Mouse (Mus musculus) Patski (cell line): ENCODE data around the gene Ddit4. TPM values are rescaled to one million over a fixed set of nuclear protein-coding genes. Genes with fewer than 3 reads are reported as not detected.

ENCODE experiments used
- ATAC-seq: fragments of 100-300 bp; one replicate; pipeline ENCODE4 v1.8.0; 2021
- CTCF ChIA-PET: fragments of 350-600 bp; sonication (Branson Sonifier 250); formaldehyde crosslinking; loops from one replicate; lab custom pipeline; 2022; ENCODE audit warnings: inconsistent platforms; lab: Charles Lee
- POLR2A ChIA-PET: fragments of 350-600 bp; sonication (Branson Sonifier 250); formaldehyde crosslinking; loops from one replicate; lab custom pipeline; 2022; ENCODE audit warnings: antibody characterized with exemption, inconsistent platforms; lab: Charles Lee
- DNase-seq: peaks from one replicate; pipeline ENCODE4 v3.0.0-alpha.2; 2011; ENCODE audit warnings: low read depth, low spot score
- H3K27me3 ChIP-seq: fragments of 371-371 bp; one replicate; pipeline ENCODE4 v1.5.1; 2021
- CTCF ChIP-seq: fragments of 100-300 bp; IDR thresholded peaks from one replicate; pipeline ENCODE4 v1.5.1; 2021
- in situ Hi-C: fragments of 300-500 bp; cut with MboI; formaldehyde crosslinking; loops from 3 replicates; pipeline ENCODE4 v1.11.1; 2018; ENCODE audit warnings: low pct_unique_long_range_greater_than_20kb, mixed read lengths
- polyA plus RNA-seq: library from polyadenylated mRNA; unstranded; gene quantifications from one replicate; pipeline ENCODE4 v1.2.3, GENCODE M21; 2021

The Ddit4 gene
- polyA plus RNA-seq, 1 experiment from 2014 or later, result 63.9 TPM

- DNase-seq (no peak), ATAC-seq (no peak)
- H3K27me3 ChIP-seq, result no peaks in the 10 kb centered on the region
- no peak for TF ChIP-seq CTCF
- in situ Hi-C loops, result no loop called here
- ChIA-PET CTCF (interaction anchor here (1.2 kb wide), 1 partner anchor 8 kb away, joined by 3 read pairs; no protein-coding TSS in a partner anchor), POLR2A (interaction anchor here (0.5 to 0.9 kb wide), 2 partner anchors 10 to 13 kb away, joined by 3 to 7 read pairs; no protein-coding TSS in a partner anchor)
These were observed 30.8 kb upstream of the Ddit4 start for GRCm38 (mm10) chr10:59982379-59982873.

- in situ Hi-C loops, result no loop called here
- no peak for TF ChIP-seq CTCF
- CTCF ChIA-PET, result no interaction called here
- POLR2A ChIA-PET, result interaction anchor here (0.9 to 1.5 kb wide), 2 partner anchors 10 to 84 kb away, joined by 3 read pairs; no protein-coding TSS in a partner anchor
- no peaks in the 10 kb centered on the region for H3K27me3 ChIP-seq
- ATAC-seq, result no peak
- no peak for DNase-seq
These were observed 30.2 kb upstream of the Ddit4 start for GRCm38 (mm10) chr10:59981792-59982191.

- ATAC-seq (no peak), DNase-seq (no peak)
- no peaks in the 10 kb centered on the region for H3K27me3 ChIP-seq
- POLR2A ChIA-PET, result interaction anchor here (1.5 kb wide), 1 partner anchor 84 kb away, joined by 3 read pairs; no protein-coding TSS in a partner anchor
- in situ Hi-C loops, result no loop called here
- TF ChIP-seq CTCF, result no peak
- CTCF ChIA-PET, result interaction anchor here (1.3 kb wide), 1 partner anchor 18 kb away, joined by 4 read pairs; no protein-coding TSS in a partner anchor
These were observed 29.7 kb upstream of the Ddit4 start for GRCm38 (mm10) chr10:59981336-59981735.

- H3K27me3 ChIP-seq, result no peaks in the 10 kb centered on the region
- ChIA-PET POLR2A (interaction anchor here (1.5 kb wide), 1 partner anchor 83 kb away, joined by 3 read pairs; no protein-coding TSS in a partner anchor), CTCF (interaction anchor here (1.3 kb wide), 2 partner anchors 10 to 19 kb away, joined by 3 to 4 read pairs; no protein-coding TSS in a partner anchor)
- DNase-seq (no peak), ATAC-seq (no peak)
- TF ChIP-seq CTCF, result no peak
- in situ Hi-C loops, result no loop called here
These were observed 29.2 kb upstream of the Ddit4 start for GRCm38 (mm10) chr10:59980815-59981244.

- in situ Hi-C loops, result no loop called here
- ChIA-PET POLR2A (interaction anchor here (0.9 kb wide), 1 partner anchor 15 kb away, joined by 3 read pairs; no protein-coding TSS in a partner anchor), CTCF (interaction anchor here (1.1 to 1.4 kb wide), 2 partner anchors 19 to 85 kb away, joined by 3 to 5 read pairs; no protein-coding TSS in a partner anchor)
- TF ChIP-seq CTCF, result no peak
- DNase-seq (no peak), ATAC-seq (peak; percentile 45)
- H3K27me3 ChIP-seq, result no peaks in the 10 kb centered on the region
These were observed 27.5 kb upstream of the Ddit4 start for GRCm38 (mm10) chr10:59978873-59979743.

GRCm38 (mm10) chr10:59978401-59978800, 26.8 kb upstream of the Ddit4 start:
- POLR2A ChIA-PET, result no interaction called here
- no peak for TF ChIP-seq CTCF
- CTCF ChIA-PET, result interaction anchor here (1.1 to 1.6 kb wide), 3 partner anchors 12 to 84 kb away, joined by 3 to 9 read pairs (median 3); no protein-coding TSS in a partner anchor
- no peaks in the 10 kb centered on the region for H3K27me3 ChIP-seq
- in situ Hi-C loops, result no loop called here
- ATAC-seq (no peak), DNase-seq (no peak)

- CTCF ChIA-PET, result interaction anchor here (1.1 to 1.6 kb wide), 3 partner anchors 12 to 84 kb away, joined by 3 to 9 read pairs (median 3); no protein-coding TSS in a partner anchor
- ATAC-seq (no peak), DNase-seq (no peak)
- POLR2A ChIA-PET, result no interaction called here
- TF ChIP-seq CTCF, result no peak
- H3K27me3 ChIP-seq, result no peaks in the 10 kb centered on the region
- in situ Hi-C loops, result no loop called here
These were observed 26.2 kb upstream of the Ddit4 start for GRCm38 (mm10) chr10:59977715-59978343.

GRCm38 (mm10) chr10:59977141-59977540, 25.5 kb upstream of the Ddit4 start:
- POLR2A ChIA-PET, result no interaction called here
- no peak for DNase-seq
- no peaks in the 10 kb centered on the region for H3K27me3 ChIP-seq
- CTCF ChIA-PET, result interaction anchor here (1.1 to 1.6 kb wide), 3 partner anchors 12 to 83 kb away, joined by 3 to 9 read pairs (median 3); no protein-coding TSS in a partner anchor
- TF ChIP-seq CTCF, result no peak
- ATAC-seq, result no peak
- in situ Hi-C loops, result no loop called here

GRCm38 (mm10) chr10:59974786-59975185, 23.2 kb upstream of the Ddit4 start:
- ChIA-PET CTCF (no interaction called here), POLR2A (interaction anchor here (0.7 kb wide), 1 partner anchor 17 kb away, joined by 4 read pairs; no protein-coding TSS in a partner anchor)
- no peak for ATAC-seq
- no peak for TF ChIP-seq CTCF
- in situ Hi-C loops, result no loop called here
- no peak for DNase-seq
- H3K27me3 ChIP-seq, result no peaks in the 10 kb centered on the region

- ATAC-seq (no peak), DNase-seq (no peak)
- POLR2A ChIA-PET, result no interaction called here
- H3K27me3 ChIP-seq, result no peaks in the 10 kb centered on the region
- in situ Hi-C loops, result no loop called here
- no peak for TF ChIP-seq CTCF
- CTCF ChIA-PET, result no interaction called here
These were observed 22.6 kb upstream of the Ddit4 start for GRCm38 (mm10) chr10:59974191-59974664.
